Comparison of ENCODE assay signal across 26 mouse cellular contexts in genomic region chr10:82746988-82747850, GRCm38 (mm10). TPM values are rescaled to one million over a fixed set of nuclear protein-coding genes. Genes with fewer than 3 reads are reported as not detected.
DNase-seq lines count a peak whose midpoint lies in the region; ATAC-seq and TF ChIP-seq lines count a peak whose summit lies in the region.
"Had no signal": no experiment of that assay in that cellular context is flagged by ENCODE, and none has a peak within 500 bp of the region (broad histone marks: within the 10 kb centered on the region; RNA-seq: fewer than 3 reads in every experiment).

No protein-coding gene starts in this region.

- H3K4me1 ChIP-seq in intestine, embryonic 15.5 days (replicated peaks): no peaks in the 10 kb centered on the region
- H3K4me1 ChIP-seq in intestine, embryonic 16.5 days (ENCODE audit: control insufficient read depth, insufficient read depth, low read length): no peaks in the 10 kb centered on the region
- H3K4me1 ChIP-seq in E14TG2a.4 (replicated peaks; ENCODE audit: low read depth, low read length) (peaks cover 72% of the 10 kb centered on the region), G1E (ENCODE audit: insufficient read depth, low read depth, low read length) (peaks cover 19% of the 10 kb centered on the region)
- H3K4me1 ChIP-seq: heart, embryonic 13.5 days; limb, embryonic 12.5 days had no signal

- no peaks in the 10 kb centered on the region for H3K9me3 ChIP-seq in intestine, embryonic 15.5 days
- no peaks in the 10 kb centered on the region for H3K9me3 ChIP-seq in intestine, embryonic 16.5 days (ENCODE audit: control insufficient read depth, low read length)
- H3K9me3 ChIP-seq in E14TG2a.4 (ENCODE audit: low read length): no peaks in the 10 kb centered on the region
- H3K9me3 ChIP-seq in G1E (replicated peaks): no peaks in the 10 kb centered on the region
- H3K9me3 ChIP-seq: heart, embryonic 13.5 days; limb, embryonic 12.5 days had no signal

- TF ChIP-seq POLR2A in myocyte (IDR thresholded peaks at IDR 0.05; ENCODE audit: insufficient read length, low read depth): peak; percentile 19

- intact Hi-C loops in left cerebral cortex, postnatal 25 days (cut with DNase I): no loop called here

- TF ChIP-seq CTCF in E14TG2a.4 (conservative IDR thresholded peaks at IDR 0.05; ENCODE audit: low read length): no peak
- TF ChIP-seq CTCF in G1E (IDR thresholded peaks at IDR 0.05; ENCODE audit: low read depth, low read length): no peak

- 0 out of 2 replicates have a peak, but pooled peaks have one; percentile 23 for ATAC-seq in intestine, embryonic 15.5 days
- no peak for ATAC-seq in intestine, embryonic 16.5 days
- peak; percentile 49; the same call in 1 of the 2 replicates for ATAC-seq in G1E (ENCODE audit: extremely low read depth, insufficient number of reproducible peaks, low FRiP score, poor library complexity, severe bottlenecking)
- ATAC-seq: forebrain, embryonic 14.5 days; hindbrain, embryonic 16.5 days; liver, postnatal 0 days; midbrain, embryonic 16.5 days had no signal

- peaks cover 29% of the 10 kb centered on the region for H3K36me3 ChIP-seq in intestine, embryonic 15.5 days
- peaks cover 22% of the 10 kb centered on the region for H3K36me3 ChIP-seq in intestine, embryonic 16.5 days (ENCODE audit: control insufficient read depth, insufficient read depth, low read length)
- H3K36me3 ChIP-seq in E14TG2a.4 (ENCODE audit: insufficient read depth, low read length): peaks cover 73% of the 10 kb centered on the region
- H3K36me3 ChIP-seq in G1E (replicated peaks): peaks cover 93% of the 10 kb centered on the region
- peaks cover 53% of the 10 kb centered on the region for H3K36me3 ChIP-seq in myocyte (ENCODE audit: control insufficient read depth, insufficient read depth)

- H3K79me2 ChIP-seq in myocyte (ENCODE audit: control insufficient read depth, insufficient read depth): no peaks in the 10 kb centered on the region

- H3K4me3 ChIP-seq in intestine, embryonic 15.5 days (replicated peaks): no peak overlapping the region
- H3K4me3 ChIP-seq in intestine, embryonic 16.5 days (ENCODE audit: low read length): no peak overlapping the region
- peak overlapping the region; percentile 5 for H3K4me3 ChIP-seq in E14TG2a.4 (replicated peaks; ENCODE audit: low read length)
- H3K4me3 ChIP-seq in G1E (ENCODE audit: low read depth, low read length): peak overlapping the region; percentile 36; the same call in 1 of the 2 replicates
- no peak overlapping the region for H3K4me3 ChIP-seq in myocyte
- H3K4me3 ChIP-seq: gastrocnemius, adult 2 months; heart, embryonic 13.5 days; limb, embryonic 12.5 days had no signal

- H3K4me2 ChIP-seq in intestine, embryonic 15.5 days (replicated peaks): no peak overlapping the region
- no peak overlapping the region for H3K4me2 ChIP-seq in intestine, embryonic 16.5 days (ENCODE audit: low read depth, low read length)
- no peak overlapping the region for H3K4me2 ChIP-seq in myocyte (ENCODE audit: low read depth)
- H3K4me2 ChIP-seq: heart, embryonic 13.5 days; limb, embryonic 12.5 days; liver, embryonic 11.5 days; midbrain, embryonic 11.5 days had no signal

- H3ac ChIP-seq in myocyte (ENCODE audit: control insufficient read depth, insufficient read length): no peak overlapping the region

- no peak overlapping the region for H3K9ac ChIP-seq in intestine, embryonic 15.5 days
- H3K9ac ChIP-seq in intestine, embryonic 16.5 days (ENCODE audit: low read depth, low read length): no peak overlapping the region
- H3K9ac ChIP-seq: heart, embryonic 13.5 days; limb, embryonic 12.5 days; liver, postnatal 0 days had no signal

- H3K27me3 ChIP-seq in intestine, embryonic 15.5 days (replicated peaks): no peaks in the 10 kb centered on the region
- H3K27me3 ChIP-seq in intestine, embryonic 16.5 days (replicated peaks; ENCODE audit: control insufficient read depth, insufficient read depth, low read length): no peaks in the 10 kb centered on the region
- H3K27me3 ChIP-seq in E14TG2a.4 (ENCODE audit: insufficient read depth, low read length) (no peaks in the 10 kb centered on the region), G1E (ENCODE audit: insufficient read depth, low read length) (no peaks in the 10 kb centered on the region), myocyte (ENCODE audit: control insufficient read depth, insufficient read depth, insufficient read length) (no peaks in the 10 kb centered on the region)
- H3K27me3 ChIP-seq: heart, embryonic 13.5 days; limb, embryonic 12.5 days had no signal

- WGBS in intestine, embryonic 15.5 days: 87% methylated on average over 15 of the region's 15 CpGs
- 86% methylated on average over 15 of the region's 15 CpGs for WGBS in intestine, embryonic 16.5 days

- no peak overlapping the region for H3K27ac ChIP-seq in intestine, embryonic 15.5 days
- no peak overlapping the region for H3K27ac ChIP-seq in intestine, embryonic 16.5 days (ENCODE audit: low read length)
- H3K27ac ChIP-seq: gastrocnemius, adult 2 months; heart, embryonic 13.5 days; kidney, postnatal 0 days; limb, embryonic 12.5 days; macrophage had no signal

- peak; percentile 13 for DNase-seq in G1E (ENCODE audit: low spot score)
- DNase-seq in lung, postnatal 4 days: no peak
- DNase-seq in left cerebral cortex, postnatal 25 days (ENCODE audit: low spot score in 2 of 2): no peak
- DNase-seq: adrenal gland, postnatal 10 days; cerebellum, adult 11 months; cerebellum, adult 9-10 months; cerebellum, postnatal 36 days; gastrocnemius, adult 2 months; heart, postnatal 10 days; kidney, adult 8-10 months; kidney, postnatal 4 days; liver, postnatal 0 days; thymus, postnatal 4 days had no signal

TF ChIP-seq in myocyte, 11 proteins besides CTCF, POLR2A, EP300 and RAD21:
- TF ChIP-seq MYOD1 (IDR thresholded peaks at IDR 0.05; ENCODE audit: control insufficient read depth in 1 of 3, insufficient read length in 2 of 3, low read depth in 2 of 3): peak in 2 of 3 experiments; percentile 29 to 42
- no peak for TF ChIP-seq TCF3 (IDR thresholded peaks at IDR 0.05; ENCODE audit: insufficient read length, low read depth)
- no peak for TF ChIP-seq MAX (IDR thresholded peaks at IDR 0.05; ENCODE audit: low read depth)
- no peak for TF ChIP-seq MYOG (IDR thresholded peaks at IDR 0.05; ENCODE audit: control insufficient read depth in 1 of 3, insufficient read depth in 1 of 3, insufficient read length in 2 of 3, low read depth in 2 of 3)
- TF ChIP-seq TCF12 (IDR thresholded peaks at IDR 0.05; ENCODE audit: insufficient read depth, poor library complexity, severe bottlenecking): no peak
- no peak for TF ChIP-seq E2F4 (IDR thresholded peaks at IDR 0.05; ENCODE audit: insufficient read depth)
- no peak for TF ChIP-seq CEBPB (IDR thresholded peaks at IDR 0.05; ENCODE audit: insufficient read depth, poor library complexity, severe bottlenecking)
- TF ChIP-seq SRF (IDR thresholded peaks at IDR 0.05; ENCODE audit: control insufficient read depth, insufficient read length, low read depth): no peak
- no peak for TF ChIP-seq REST (IDR thresholded peaks at IDR 0.05; ENCODE audit: insufficient read depth, insufficient read length)
- peak; percentile 62 for TF ChIP-seq POLR2AphosphoS2 (IDR thresholded peaks at IDR 0.05; ENCODE audit: insufficient read length, low read depth)
- no peak for TF ChIP-seq USF1 (IDR thresholded peaks at IDR 0.05; ENCODE audit: low read depth)
TF ChIP-seq in myocyte: peak in this region for 2.

RNA-seq across cellular contexts. Expression of gene Nfyb, which starts 16.7 kb away (rescaled TPM):
- 37.9 and 42.7 TPM in 2 replicates for polyA plus RNA-seq in intestine, embryonic 15.5 days (2015; fragmentation: Nextera tagmentation; extraction: Ambion mirVana)
- 31.4 and 34.7 TPM in 2 replicates for polyA plus RNA-seq in intestine, embryonic 16.5 days (2015; fragmentation: Nextera tagmentation; extraction: Ambion mirVana)
- total RNA-seq in G1E (2014; fragmentation: Nextera tagmentation) (51.9 and 70.4 TPM in 2 replicates), G1E (2017) (76.8 and 87.4 TPM in 2 replicates)
- polyA plus RNA-seq in G1E (2012) (26.1 and 33.9 TPM in 2 replicates), myocyte (2012; fragmentation: generic; extraction: Trizol) (7.4 TPM)
- total RNA-seq in left cerebral cortex, postnatal 25 days (2021): 10 to 100 TPM; 59.7 to 63.4 TPM

RNA-seq across cellular contexts. Expression of gene Hcfc2, which starts 51.3 kb away (rescaled TPM):
- polyA plus RNA-seq in intestine, embryonic 15.5 days (2015; fragmentation: Nextera tagmentation; extraction: Ambion mirVana): 29.7 and 33.5 TPM in 2 replicates
- 28.2 and 29.0 TPM in 2 replicates for polyA plus RNA-seq in intestine, embryonic 16.5 days (2015; fragmentation: Nextera tagmentation; extraction: Ambion mirVana)
- 42.0 and 48.3 TPM in 2 replicates for total RNA-seq in G1E (2014; fragmentation: Nextera tagmentation)
- 75.2 and 79.4 TPM in 2 replicates for total RNA-seq in G1E (2017)
- 3.6 and 4.4 TPM in 2 replicates for polyA plus RNA-seq in G1E (2012)
- polyA plus RNA-seq in myocyte (2012; fragmentation: generic; extraction: Trizol): 13.0 TPM
- 10 to 100 TPM; 43.0 to 45.2 TPM for total RNA-seq in left cerebral cortex, postnatal 25 days (2021)

RNA-seq across cellular contexts. Expression of gene Glt8d2, which starts 56.8 kb away (rescaled TPM):
- 5.1 and 6.9 TPM in 2 replicates for polyA plus RNA-seq in intestine, embryonic 15.5 days (2015; fragmentation: Nextera tagmentation; extraction: Ambion mirVana)
- polyA plus RNA-seq in intestine, embryonic 16.5 days (2015; fragmentation: Nextera tagmentation; extraction: Ambion mirVana): 5.0 and 6.8 TPM in 2 replicates
- 0.29 TPM in 1 of 2 replicates, not detected in the other for total RNA-seq in G1E (2014; fragmentation: Nextera tagmentation)
- total RNA-seq in G1E (2017): 0.33 and 0.41 TPM in 2 replicates
- polyA plus RNA-seq in G1E (2012): not detected in 2 replicates
- 2.8 TPM for polyA plus RNA-seq in myocyte (2012; fragmentation: generic; extraction: Trizol)
- 10 to 100 TPM; 14.6 to 22.7 TPM for total RNA-seq in left cerebral cortex, postnatal 25 days (2021)
- polyA plus RNA-seq: macrophage had no signal

Comparison
In these comparisons a context has a peak if more than half of its experiments do, and no peak if none do; other contexts are left out.
1. H3K4me3 ChIP-seq: peak in E14TG2a.4 (single experiment) and G1E (single experiment); none in intestine, embryonic 15.5 days (single experiment), intestine, embryonic 16.5 days (single experiment) and myocyte (single experiment).